23 mouse cellular contexts compared by ENCODE assay signal in genomic region chr9:37099595-37099994, GRCm38 (mm10). TPM values are rescaled to one million over a fixed set of nuclear protein-coding genes. Genes with fewer than 3 reads are reported as not detected.
DNase-seq lines count a peak whose midpoint lies in the region; ATAC-seq and TF ChIP-seq lines count a peak whose summit lies in the region.
"Had no signal": no experiment of that assay in that cellular context is flagged by ENCODE, and none has a peak within 500 bp of the region (broad histone marks: within the 10 kb centered on the region; RNA-seq: fewer than 3 reads in every experiment).

No protein-coding gene starts in this region.

- TF ChIP-seq CTCF in gastrocnemius, adult 2 months (IDR thresholded peaks at IDR 0.05) = no peak
- no peak for TF ChIP-seq CTCF in lung, embryonic 14.5 days (IDR thresholded peaks at IDR 0.05; ENCODE audit: low read depth)
- no peak for TF ChIP-seq CTCF in C2C12 (IDR thresholded peaks at IDR 0.05; ENCODE audit: control insufficient read depth, insufficient read depth, insufficient read length)
- no peak for TF ChIP-seq CTCF in kidney, adult 2 months (conservative IDR thresholded peaks at IDR 0.05; ENCODE audit: insufficient read depth, insufficient read length, low read depth, low read length)

- no peak for DNase-seq in gastrocnemius, adult 2 months
- DNase-seq in gastrocnemius, postnatal 36 days = no peak
- no peak for DNase-seq in lung, embryonic 14.5 days
- DNase-seq in lung, adult 18-20 months = no peak
- peak; percentile 48 for DNase-seq in fibroblast of lung, adult 2 months (ENCODE audit: low read depth)
- DNase-seq in kidney, adult 2 months = no peak
- DNase-seq: adrenal gland, postnatal 25 days; cerebellum, adult 8-10 months; forebrain, postnatal 0 days; gastrocnemius, postnatal 25 days; kidney, adult 11 months; kidney, postnatal 10 days; liver; thymus, adult 18-20 months; thymus, postnatal 36 days had no signal

- 0 out of 2 replicates have a peak, but pooled peaks have one; percentile 5 for ATAC-seq in lung, embryonic 14.5 days (ENCODE audit: insufficient read depth)
- ATAC-seq: forebrain, postnatal 0 days; lung, postnatal 0 days had no signal

- WGBS in lung, embryonic 14.5 days = 79% methylated on average over 3 of the region's 3 CpGs
- WGBS in kidney, adult 2 months = 83% methylated on average over 3 of the region's 3 CpGs

- H3K9me3 ChIP-seq in lung, embryonic 14.5 days (ENCODE audit: low read depth, low read length) = no peaks in the 10 kb centered on the region
- H3K9me3 ChIP-seq: embryonic facial prominence, embryonic 10.5 days; heart, embryonic 15.5 days; limb, embryonic 10.5 days; liver, embryonic 15.5 days had no signal

- H3K36me3 ChIP-seq in lung, embryonic 14.5 days (ENCODE audit: insufficient read depth) = no peaks in the 10 kb centered on the region
- no peaks in the 10 kb centered on the region for H3K36me3 ChIP-seq in C2C12 (ENCODE audit: control insufficient read depth, insufficient read depth)
- H3K36me3 ChIP-seq in kidney, adult 2 months (ENCODE audit: control insufficient read depth, insufficient read depth, low read length) = no peaks in the 10 kb centered on the region
- H3K36me3 ChIP-seq: heart, embryonic 15.5 days; limb, embryonic 10.5 days; liver, embryonic 15.5 days had no signal

- peaks cover 14% of the 10 kb centered on the region for H3K4me1 ChIP-seq in lung, embryonic 14.5 days (ENCODE audit: insufficient read depth)
- H3K4me1 ChIP-seq in kidney, adult 2 months (ENCODE audit: control insufficient read depth, insufficient read depth, low read length) = 0 out of 2 replicates have a peak, but pooled peaks cover 2% of the 10 kb centered on the region
- H3K4me1 ChIP-seq: liver, embryonic 15.5 days had no signal

- H3ac ChIP-seq in C2C12 (ENCODE audit: control insufficient read depth, insufficient read length, low read depth) = no peak overlapping the region

- no peaks in the 10 kb centered on the region for H3K79me2 ChIP-seq in C2C12 (ENCODE audit: control insufficient read depth, insufficient read depth)

- H3K4me2 ChIP-seq in lung, embryonic 14.5 days = no peak overlapping the region
- H3K4me2 ChIP-seq: heart, embryonic 15.5 days; liver, embryonic 15.5 days had no signal

- peak overlapping the region; percentile 81 for H3K27ac ChIP-seq in gastrocnemius, adult 2 months
- no peak overlapping the region for H3K27ac ChIP-seq in lung, embryonic 14.5 days (ENCODE audit: low read depth)
- no peak overlapping the region for H3K27ac ChIP-seq in kidney, adult 2 months (ENCODE audit: insufficient read depth, low read depth, low read length)
- H3K27ac ChIP-seq: limb, embryonic 10.5 days; liver, embryonic 15.5 days; macrophage had no signal

- intact Hi-C loops in gastrocnemius, adult 2 months (cut with DNase I) = no loop called here
- intact Hi-C loops in gastrocnemius, postnatal 36 days (cut with DNase I) = no loop called here

- no peak for TF ChIP-seq POLR2A in kidney, adult 2 months (IDR thresholded peaks at IDR 0.05; ENCODE audit: low read depth, low read length)

- H3K9ac ChIP-seq in lung, embryonic 14.5 days = no peak overlapping the region
- H3K9ac ChIP-seq: forebrain, postnatal 0 days; heart, embryonic 15.5 days; liver, embryonic 15.5 days had no signal

- H3K4me3 ChIP-seq in gastrocnemius, adult 2 months = no peak overlapping the region
- H3K4me3 ChIP-seq in lung, embryonic 14.5 days (ENCODE audit: low read depth, low read length) = no peak overlapping the region
- no peak overlapping the region for H3K4me3 ChIP-seq in C2C12 (ENCODE audit: insufficient read depth, poor library complexity, severe bottlenecking)
- H3K4me3 ChIP-seq in kidney, adult 2 months (ENCODE audit: insufficient read depth, low read depth, low read length) = no peak overlapping the region
- H3K4me3 ChIP-seq: embryonic facial prominence, embryonic 10.5 days; heart, embryonic 15.5 days; limb, embryonic 10.5 days; liver, embryonic 15.5 days had no signal

- H3K27me3 ChIP-seq in lung, embryonic 14.5 days (ENCODE audit: insufficient read depth, low read length) = no peaks in the 10 kb centered on the region
- H3K27me3 ChIP-seq in C2C12 (ENCODE audit: control insufficient read depth, insufficient read depth, insufficient read length) = no peaks in the 10 kb centered on the region
- no peaks in the 10 kb centered on the region for H3K27me3 ChIP-seq in kidney, adult 2 months (replicated peaks; ENCODE audit: control insufficient read depth, insufficient read depth, low read length)
- H3K27me3 ChIP-seq: heart, embryonic 15.5 days; liver, embryonic 15.5 days had no signal

- H3K79me3 ChIP-seq in C2C12 (ENCODE audit: low read depth) = no peaks in the 10 kb centered on the region

TF ChIP-seq in C2C12, 6 proteins besides CTCF, POLR2A, EP300 and RAD21:
- no peak for TF ChIP-seq CEBPB (IDR thresholded peaks at IDR 0.05; ENCODE audit: low read depth)
- TF ChIP-seq USF1 (IDR thresholded peaks at IDR 0.05; ENCODE audit: low read depth) = peak; percentile 74

RNA-seq across cellular contexts. Expression of gene Pknox2, which starts 47.6 kb away (rescaled TPM):
- 10 to 100 TPM; 35.4 to 40.7 TPM for total RNA-seq in gastrocnemius, adult 2 months (2021)
- 10 to 100 TPM; 31.1 to 43.3 TPM for total RNA-seq in gastrocnemius, postnatal 36 days (2021)
- 6.7 and 7.1 TPM in 2 replicates for polyA plus RNA-seq in lung, embryonic 14.5 days (2014; fragmentation: Nextera tagmentation; extraction: Ambion mirVana)
- polyA plus RNA-seq in C2C12 (2012; fragmentation: generic; extraction: Trizol) = 8.5 TPM
- 7.1 and 8.2 TPM in 2 replicates for polyA plus RNA-seq in kidney, adult 2 months (2012; rRNA removed)
- total RNA-seq: neutrophil, adult 5-6 weeks had no signal
- polyA plus RNA-seq: macrophage had no signal
